Mouse (Mus musculus): ENCODE data around the gene Hdac5.

- TF ChIP-seq CTCF (IDR thresholded peaks at IDR 0.05 in 2 of 3, conservative IDR thresholded peaks at IDR 0.05 in 1 of 3; ENCODE audit: control insufficient read depth in 1 of 3, insufficient read depth in 1 of 3, low read depth in 2 of 3, low read length in 3 of 3, poor library complexity in 1 of 3, severe bottlenecking in 1 of 3) (no peak), ETS1 (IDR thresholded peaks at IDR 0.05; ENCODE audit: low read depth, low read length) (no peak), MAZ (IDR thresholded peaks at IDR 0.05; ENCODE audit: low read depth, low read length) (no peak), POLR2A (IDR thresholded peaks at IDR 0.05; ENCODE audit: control insufficient read depth in 1 of 2, insufficient read depth in 1 of 2, low read depth in 1 of 2, low read length in 2 of 2, poor library complexity in 1 of 2) (no peak), TCF12 (IDR thresholded peaks at IDR 0.05; ENCODE audit: low read depth, low read length) (no peak), GATA1 (IDR thresholded peaks at IDR 0.05; ENCODE audit: low read depth, low read length) (no peak), EP300 (IDR thresholded peaks at IDR 0.05; ENCODE audit: low read depth in 1 of 2, low read length in 2 of 2) (no peak), UBTF (IDR thresholded peaks at IDR 0.05; ENCODE audit: borderline replicate concordance, insufficient read depth, low read depth, low read length) (no peak), ZC3H11A (IDR thresholded peaks at IDR 0.05; ENCODE audit: low read depth, low read length) (no peak), CHD1 (IDR thresholded peaks at IDR 0.05; ENCODE audit: low read depth, low read length) (no peak), NRF1 (IDR thresholded peaks at IDR 0.05; ENCODE audit: insufficient read depth, low read depth, low read length, poor library complexity, severe bottlenecking) (no peak), ZKSCAN1 (IDR thresholded peaks at IDR 0.05; ENCODE audit: low read depth, low read length) (no peak), MYC (IDR thresholded peaks at IDR 0.05; ENCODE audit: low read depth, low read length) (no peak)
Measured at GRCm38 (mm10) chr11:102165971-102166722, 63.8 kb downstream of the Hdac5 start.
